Mouse (Mus musculus) layer of hippocampus, adult 9-11 months (tissue): Measurements from ENCODE around the gene Slc27a1.

Experiments
- DNase-seq: peaks from one replicate; pipeline ENCODE4 v3.0.0; 2022

The Slc27a1 gene

GRCm38 (mm10) chr8:71627265-71628099 is 58.8 kb downstream of the Slc27a1 start:
- no peak for DNase-seq

GRCm38 (mm10) chr8:71628396-71629095 is 59.9 kb downstream of the Slc27a1 start:
- no peak for DNase-seq

- peak; percentile 91 for DNase-seq
Measured at GRCm38 (mm10) chr8:71629096-71629697, 60.5 kb downstream of the Slc27a1 start.

DNA sequence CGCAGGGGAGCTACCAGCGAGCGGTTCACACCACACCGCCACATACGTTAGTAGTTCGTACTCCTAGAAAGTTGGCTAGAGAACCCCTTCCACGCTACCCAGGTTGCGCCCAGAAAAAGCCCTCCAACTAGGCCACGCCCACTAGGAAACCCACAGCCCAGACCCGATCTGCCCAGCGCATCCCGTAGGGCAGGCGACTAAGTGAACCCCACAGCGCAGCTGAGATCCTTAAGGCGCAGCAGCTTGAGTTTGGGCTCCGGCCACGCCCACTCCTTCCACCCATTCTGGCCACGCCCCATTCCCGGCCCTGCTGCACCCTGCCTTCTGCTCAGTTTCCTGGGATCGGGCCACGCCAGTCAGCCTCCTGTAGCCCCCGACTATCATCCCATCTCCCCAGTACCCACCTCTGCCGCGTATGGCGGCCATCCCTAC is 61.1 kb downstream of the Slc27a1 start:
- no peak for DNase-seq

DNA sequence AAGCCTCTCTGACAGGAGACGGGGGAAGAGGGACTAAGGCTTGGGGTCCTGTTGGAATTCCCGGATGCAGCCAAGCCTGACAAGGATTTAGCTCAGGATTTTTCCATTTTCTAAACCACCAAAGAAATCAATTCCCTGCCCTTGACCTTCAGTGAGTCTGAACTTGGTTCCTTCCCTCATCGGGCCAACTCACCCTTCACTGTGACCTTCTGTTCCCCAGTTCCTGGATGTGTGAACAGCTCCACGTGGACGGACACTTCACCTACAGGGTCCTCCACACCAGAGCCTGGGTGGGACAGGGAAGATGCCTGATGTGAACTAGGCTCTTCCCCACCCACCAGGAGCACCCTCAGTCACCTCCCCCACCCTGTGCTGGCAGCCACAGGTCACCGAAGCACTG is 62.1 kb downstream of the Slc27a1 start:
- no peak for DNase-seq

DNA sequence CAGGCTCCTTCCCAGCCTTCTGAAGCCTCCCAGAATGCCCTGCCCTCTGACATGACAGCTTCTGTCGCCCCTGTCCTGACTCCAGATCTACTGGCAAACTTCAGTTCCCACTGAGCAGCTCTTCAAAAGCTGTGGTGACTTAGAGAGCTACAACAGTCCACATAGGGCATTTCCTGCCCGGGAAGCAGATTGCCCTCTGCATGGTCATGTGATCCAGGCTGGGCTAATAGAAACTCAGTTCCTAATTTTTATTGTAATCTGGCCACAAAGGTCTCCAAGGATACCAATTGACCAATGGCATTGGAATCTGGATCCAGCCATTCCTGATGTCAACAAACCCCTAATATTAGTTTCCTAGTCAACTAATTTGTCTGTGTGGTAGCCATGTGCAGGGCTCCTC is 63.2 kb downstream of the Slc27a1 start:
- no peak for DNase-seq

GRCm38 (mm10) chr8:71633164-71633563 is 64.5 kb downstream of the Slc27a1 start:
- DNase-seq: no peak

DNA sequence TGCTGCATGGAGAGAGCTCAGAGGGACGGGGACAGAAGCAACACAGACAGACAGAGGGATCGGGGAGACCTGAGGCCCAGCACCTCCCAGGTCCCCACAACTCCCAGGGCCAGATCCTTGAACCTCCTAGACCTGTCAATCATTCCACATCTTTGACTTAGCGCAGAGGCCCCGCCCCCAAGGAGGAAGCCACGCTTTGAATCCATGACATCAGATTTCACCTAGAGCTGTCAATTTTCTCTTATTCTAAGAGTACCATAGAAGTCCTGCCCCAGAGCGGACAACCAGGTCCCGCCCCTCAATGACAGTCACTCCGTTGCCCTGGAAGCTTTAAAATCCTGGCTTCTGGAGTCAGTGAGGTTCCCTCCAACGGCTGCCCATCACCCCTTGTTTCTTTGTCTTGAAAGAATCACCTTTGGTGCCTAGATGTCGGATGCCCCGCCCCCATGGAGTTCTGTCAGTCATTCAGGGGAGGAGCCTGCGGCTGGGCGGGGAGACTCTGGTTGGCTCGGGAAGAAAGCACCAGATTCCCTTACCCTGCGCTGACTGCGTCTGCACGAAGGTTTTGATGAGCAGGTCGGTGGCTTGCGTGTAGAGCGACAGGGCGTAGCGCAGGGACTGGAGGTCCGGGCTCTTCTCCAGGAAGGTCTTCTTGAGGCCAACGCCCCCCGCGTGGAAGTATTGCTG is 65.4 kb downstream of the Slc27a1 start:
- DNase-seq: peak; percentile 67
